Mouse (Mus musculus) spleen, postnatal 4 days (tissue): ENCODE data around the gene Mat1a.

Source experiments
- DNase-seq, 2 experiments: peaks; one replicate each; pipeline ENCODE4 v3.0.0; 2022; ENCODE audit warnings: low spot score in 2 of 2

Mat1a gene

DNA sequence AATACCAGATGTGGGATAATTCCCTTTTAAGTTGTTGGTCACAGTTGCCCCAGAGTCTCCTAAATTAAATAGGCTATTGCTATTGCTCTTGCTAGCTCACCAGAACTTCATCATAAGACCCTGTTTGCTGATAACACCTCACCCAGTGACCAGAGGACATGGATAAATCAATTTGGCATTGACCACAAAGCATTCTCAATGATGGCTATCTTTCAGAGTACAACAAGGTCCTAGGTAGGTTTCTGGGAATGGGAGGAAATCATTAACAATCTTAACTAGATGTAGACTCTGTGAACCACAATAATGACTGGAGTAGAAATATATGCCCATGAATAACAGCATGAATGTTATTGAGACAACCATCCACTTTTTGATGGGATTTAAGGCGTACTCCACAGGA is 35.9 kb downstream of the Mat1a start:
- no peak for DNase-seq

DNA sequence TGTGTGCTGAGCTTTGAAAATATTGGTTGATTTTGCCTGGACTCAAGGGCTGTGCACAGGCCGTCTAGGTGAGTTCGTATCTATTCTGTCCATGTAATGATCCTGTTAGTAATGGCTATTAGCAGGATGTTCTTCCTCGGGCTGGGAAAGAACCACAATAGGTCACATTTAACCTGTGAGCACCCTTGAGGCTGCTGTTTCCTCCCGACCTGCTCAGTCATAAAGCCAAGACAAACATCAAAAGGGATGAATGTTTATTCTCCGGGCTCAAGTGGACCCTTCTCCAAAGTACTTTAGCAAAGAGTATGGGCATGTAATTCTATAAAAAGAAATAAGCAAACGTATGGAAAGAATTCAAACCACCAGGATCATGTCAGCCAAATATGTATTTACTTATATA is 41.2 kb downstream of the Mat1a start:
- DNase-seq: no peak

DNA sequence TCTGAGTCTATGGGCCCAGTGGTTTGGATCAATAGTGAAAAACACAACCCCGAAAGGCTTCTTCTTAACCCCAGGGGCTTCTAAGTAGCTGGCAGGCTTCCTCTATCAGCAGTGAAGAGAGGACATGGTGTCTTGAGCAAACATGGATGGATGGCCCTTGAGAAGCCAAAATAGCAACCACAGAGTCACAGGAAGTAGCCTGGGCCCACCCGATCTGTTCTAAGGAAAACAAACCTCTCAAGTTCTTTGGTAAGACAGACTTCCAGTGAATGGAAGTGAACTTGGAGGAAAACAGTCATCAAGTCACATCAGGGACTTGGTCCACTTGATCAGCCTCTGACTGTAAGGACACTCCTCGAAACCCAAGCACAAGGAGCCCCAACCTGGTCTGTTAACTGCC is 42.1 kb downstream of the Mat1a start:
- no peak for DNase-seq

DNA sequence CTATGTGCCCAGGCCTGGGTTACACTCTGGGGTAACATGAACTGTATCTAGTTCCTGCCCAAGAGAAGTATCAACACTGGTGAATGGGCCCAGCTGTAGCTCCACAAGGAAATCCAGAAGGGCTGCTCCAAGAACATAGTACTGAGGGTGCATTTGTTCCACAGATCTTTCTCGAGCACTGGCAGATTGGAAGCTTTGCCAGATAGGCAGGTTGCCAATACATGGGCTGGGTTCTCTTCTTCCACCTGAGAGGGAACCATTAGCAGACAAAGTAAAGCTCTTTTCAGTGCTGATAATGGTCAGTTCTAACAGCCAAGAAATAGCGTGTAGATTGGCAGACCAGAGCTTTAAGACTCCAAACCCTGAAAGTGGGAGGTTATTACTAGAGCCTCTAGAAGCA is 42.5 kb downstream of the Mat1a start:
- no peak for DNase-seq

DNA sequence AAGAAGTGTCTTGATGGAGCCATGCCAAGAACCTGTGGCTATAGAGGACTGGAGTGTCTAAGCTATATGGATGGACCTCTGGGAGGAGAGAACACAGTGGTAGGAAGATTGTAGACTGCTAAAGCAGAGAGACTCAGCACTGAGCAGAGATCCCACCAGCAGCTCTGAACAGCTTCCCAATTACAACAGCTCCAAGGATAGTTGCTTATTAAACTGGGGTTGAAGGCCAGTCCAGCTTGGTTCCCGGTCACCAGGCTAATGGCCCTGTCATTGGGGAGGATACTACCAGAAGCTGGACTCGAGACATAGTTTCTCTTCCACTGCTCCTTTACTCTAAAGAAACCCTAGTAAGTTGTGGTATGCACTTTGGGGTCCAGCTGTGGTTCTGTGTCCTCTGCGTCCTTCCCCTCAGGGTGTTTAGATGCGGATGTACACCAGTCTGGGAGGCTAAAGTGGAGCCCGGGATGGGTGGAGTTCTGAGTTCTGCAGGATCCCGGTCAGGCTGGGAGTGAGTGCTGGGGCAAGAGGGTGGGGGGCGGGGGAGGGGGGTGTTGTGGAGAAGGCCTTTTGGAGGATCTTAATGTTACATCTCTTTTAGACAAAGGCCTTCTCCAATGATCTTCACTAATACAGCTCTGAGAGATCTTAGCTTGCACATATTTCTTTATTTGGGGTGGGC is 46.5 kb downstream of the Mat1a start, which contains the start of gene Mbl1:
TSS of gene Mbl1 (plus strand) at position 239 of the 679 bp plus-strand sequence.
- no peak for DNase-seq

DNA sequence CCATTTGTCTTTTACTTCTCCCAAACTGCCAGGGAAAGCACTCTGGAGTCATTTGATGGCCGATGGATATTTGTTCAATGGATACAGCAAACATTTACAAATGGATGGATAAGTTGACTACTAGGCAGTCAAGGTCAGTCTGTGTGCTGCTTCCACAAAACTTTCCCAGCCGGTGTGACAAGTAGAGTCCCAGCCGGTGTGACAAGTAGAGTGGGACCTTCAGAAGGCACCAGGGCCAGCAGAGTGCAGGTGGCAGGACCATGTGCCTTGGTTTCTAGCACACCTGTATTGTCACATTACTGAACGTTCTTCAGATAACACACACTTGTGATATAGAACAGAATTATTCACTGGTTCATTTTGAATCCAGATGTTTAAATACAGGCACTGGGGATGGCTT is 55.2 kb downstream of the Mat1a start:
- DNase-seq: no peak

DNA sequence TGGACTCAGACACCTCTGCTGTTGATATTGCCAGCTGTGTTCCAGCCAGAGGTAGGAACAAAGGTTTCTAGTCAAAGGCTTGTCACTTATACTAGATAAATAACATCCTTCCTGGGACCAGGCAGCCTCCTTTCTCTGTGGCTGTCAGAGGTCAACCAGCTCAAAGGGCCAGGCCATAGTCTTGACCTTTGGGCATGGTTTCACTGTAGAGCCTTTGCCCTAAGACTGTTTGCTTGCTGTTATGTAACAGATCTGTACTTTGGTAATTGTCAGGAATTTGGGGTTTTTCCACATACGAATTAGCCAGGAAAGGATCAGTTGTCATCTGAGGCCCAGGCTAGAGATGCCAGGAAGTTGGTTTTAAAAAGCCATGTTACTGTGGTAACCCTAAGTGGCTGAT is 55.9 kb downstream of the Mat1a start:
- DNase-seq: no peak

DNA sequence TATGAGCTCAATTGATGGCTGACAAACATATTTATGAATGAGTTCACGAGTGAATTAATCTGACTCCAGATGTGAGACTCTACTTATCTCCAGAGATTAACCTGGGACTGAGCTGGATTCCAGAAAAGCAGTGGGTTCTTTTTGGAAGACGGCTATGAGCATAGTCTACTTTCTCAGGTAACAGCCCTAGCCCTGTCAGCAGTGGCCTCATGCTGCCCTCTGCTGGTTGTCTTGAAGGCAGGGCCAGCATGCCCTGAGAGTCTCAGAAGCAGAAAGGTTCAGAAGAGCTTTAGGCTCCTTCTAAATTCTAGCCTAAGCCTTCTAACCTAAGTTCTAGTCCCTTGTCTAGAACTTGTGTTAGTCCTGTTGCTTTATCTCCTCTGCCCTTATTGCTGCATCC is 57.8 kb downstream of the Mat1a start:
- DNase-seq: no peak

DNA sequence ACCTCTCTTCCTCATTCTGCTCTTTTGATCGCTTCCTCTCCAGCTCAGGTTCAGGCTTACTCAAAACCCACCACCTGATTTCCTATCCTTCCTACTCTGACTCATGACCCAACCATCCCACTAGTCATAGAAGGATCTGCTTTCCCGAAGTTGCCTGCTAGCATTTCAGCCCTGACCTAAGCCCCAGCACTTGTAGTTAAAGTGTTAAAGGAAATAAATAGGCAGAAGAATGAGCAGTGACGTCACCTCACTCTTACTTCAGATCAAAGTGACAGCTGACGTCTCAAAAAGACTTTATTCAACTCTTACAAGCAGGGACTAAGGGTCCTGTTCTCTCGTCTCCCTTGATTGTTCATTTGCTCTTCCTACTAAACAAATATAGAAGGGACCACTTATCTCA is 62.4 kb downstream of the Mat1a start:
- DNase-seq: no peak

DNA sequence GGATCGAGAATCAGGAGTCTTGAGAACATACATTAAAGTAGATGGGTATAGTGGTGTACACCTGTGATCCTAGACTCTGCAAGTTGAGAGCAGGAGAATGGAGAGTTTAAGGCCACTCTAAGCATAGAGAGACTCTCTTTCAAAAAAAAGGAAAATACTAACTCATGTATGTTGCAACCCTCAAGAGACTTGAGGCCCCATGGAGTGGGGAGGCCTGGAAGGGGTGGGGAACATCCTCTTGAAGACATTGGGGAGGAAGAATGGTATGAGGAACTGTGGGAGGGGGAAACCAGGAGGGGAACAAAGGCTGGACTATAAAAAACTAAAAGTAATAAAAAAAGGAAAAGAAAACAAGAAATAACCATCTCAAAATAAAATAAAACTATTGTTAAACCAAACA is 63.7 kb downstream of the Mat1a start:
- DNase-seq: no peak

DNA sequence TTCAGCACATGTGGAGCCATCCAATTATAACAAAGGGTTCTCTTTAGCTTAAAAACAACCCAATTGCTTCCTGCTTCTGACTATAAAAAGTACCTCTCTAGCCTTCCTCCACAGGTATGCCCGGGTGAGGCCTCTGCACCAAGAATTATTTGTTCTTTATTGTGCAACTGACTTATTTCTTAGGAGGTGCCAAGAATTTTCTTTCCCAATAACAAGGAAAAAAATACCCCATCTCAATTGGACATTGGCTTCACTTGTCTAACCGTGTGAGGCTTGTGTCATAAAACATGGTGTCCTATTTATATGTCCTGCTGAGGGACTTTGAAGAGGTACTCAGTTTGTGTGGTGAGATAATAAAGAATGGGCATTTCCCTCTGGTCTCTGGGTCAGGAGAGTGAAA is 65.7 kb downstream of the Mat1a start:
- DNase-seq: no peak
